Mouse (Mus musculus): ENCODE data around the gene Gm26965.
"Not testable (repeated sequence)": the region's sequence is repeated elsewhere in the genome, so short reads cannot be mapped to it uniquely, and the experiment has no call there.

The Gm26965 gene

DNA sequence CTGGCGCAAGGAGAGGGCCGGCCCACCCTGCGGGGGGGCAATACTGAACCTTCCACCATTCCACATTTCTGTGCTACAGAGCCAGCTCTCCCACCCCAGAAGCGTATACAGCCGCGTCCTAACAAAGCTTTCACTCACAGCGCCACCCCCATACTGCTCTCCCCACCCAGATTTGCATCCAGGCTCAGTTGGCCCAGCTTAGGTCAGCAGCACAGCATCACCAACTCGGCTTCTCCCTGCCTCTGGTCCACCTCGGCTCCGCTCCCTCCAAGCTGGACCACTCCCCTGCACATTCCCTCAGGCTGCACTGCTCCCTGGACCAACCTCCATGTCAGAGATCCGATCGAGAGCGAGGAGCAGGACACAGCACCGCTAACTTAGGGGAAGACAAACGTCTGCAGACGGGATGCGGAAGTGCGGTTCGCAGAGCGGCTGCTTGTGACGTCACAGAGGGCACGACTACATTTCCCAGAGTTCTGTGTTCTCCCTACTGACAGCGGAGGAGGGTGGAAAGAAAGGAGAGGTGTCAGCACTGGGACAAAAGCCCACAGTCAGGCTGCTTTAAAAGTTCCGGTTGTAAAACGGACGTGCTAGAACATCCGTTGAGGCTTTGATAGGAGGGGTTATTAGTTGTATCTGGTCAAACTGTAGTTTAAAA lies at the start of gene Gm26965, which contains the start of gene Zfp87:
TSS of gene Gm26965 (minus strand) at position 399 of the 658 bp plus-strand sequence.
TSS of gene Zfp87 (minus strand) at position 425 of the 658 bp plus-strand sequence.
- DNase-seq (ENCODE audit: low spot score), result peak; percentile 93

DNA sequence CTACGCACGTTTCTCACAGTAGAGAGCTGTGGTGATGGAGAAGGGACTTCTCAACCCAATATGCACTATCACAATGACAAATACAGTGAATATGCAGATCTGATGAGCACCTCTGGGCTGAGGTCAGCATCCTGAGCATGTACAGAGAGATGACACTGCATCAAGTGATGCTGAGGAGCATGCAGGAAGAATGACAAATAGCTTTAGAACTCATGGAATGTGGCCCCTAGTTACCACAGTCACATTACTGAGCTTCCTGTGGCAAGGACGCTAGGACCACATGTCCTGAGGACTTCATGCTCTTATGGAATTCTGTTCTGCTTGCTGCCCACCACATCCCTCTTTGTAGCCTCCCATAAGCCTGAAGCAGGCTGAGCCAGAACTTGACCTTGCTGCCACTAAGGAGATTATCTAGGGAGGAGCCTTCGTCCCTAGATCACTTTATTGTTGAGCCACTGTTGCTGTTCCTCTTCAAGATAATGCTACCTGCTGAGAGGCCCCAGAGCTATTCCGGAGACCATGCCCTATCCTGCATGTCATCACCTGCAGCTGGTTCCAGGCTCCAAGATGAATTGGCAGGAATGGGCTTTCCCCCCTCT lies 46.7 kb upstream of the Gm26965 start:
- no peak for DNase-seq (ENCODE audit: low spot score)

DNA sequence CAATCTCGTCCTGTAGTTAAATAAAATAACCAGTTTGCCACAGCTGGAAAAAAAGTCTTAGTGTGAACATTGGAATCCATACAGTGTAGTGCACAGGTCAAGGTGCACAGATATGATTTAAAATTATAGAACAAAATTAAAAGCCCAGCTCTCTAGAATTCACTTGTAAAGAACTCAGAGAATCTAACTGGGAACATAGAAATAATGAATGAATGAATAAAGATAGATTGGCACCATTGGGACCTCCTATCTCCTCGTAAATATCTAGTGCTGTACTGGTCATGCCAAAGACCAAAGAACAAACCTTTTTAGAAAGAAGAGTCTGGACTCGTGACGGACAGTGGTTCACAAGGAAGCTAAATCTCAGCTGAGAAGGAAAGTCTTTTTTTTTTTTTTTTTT lies 27.8 kb upstream of the Gm26965 start, which contains the start of gene Zfp748:
TSS of gene Zfp748 (minus strand) at position 101 of the 400 bp plus-strand sequence.
- no peak for DNase-seq (ENCODE audit: low spot score)

DNA sequence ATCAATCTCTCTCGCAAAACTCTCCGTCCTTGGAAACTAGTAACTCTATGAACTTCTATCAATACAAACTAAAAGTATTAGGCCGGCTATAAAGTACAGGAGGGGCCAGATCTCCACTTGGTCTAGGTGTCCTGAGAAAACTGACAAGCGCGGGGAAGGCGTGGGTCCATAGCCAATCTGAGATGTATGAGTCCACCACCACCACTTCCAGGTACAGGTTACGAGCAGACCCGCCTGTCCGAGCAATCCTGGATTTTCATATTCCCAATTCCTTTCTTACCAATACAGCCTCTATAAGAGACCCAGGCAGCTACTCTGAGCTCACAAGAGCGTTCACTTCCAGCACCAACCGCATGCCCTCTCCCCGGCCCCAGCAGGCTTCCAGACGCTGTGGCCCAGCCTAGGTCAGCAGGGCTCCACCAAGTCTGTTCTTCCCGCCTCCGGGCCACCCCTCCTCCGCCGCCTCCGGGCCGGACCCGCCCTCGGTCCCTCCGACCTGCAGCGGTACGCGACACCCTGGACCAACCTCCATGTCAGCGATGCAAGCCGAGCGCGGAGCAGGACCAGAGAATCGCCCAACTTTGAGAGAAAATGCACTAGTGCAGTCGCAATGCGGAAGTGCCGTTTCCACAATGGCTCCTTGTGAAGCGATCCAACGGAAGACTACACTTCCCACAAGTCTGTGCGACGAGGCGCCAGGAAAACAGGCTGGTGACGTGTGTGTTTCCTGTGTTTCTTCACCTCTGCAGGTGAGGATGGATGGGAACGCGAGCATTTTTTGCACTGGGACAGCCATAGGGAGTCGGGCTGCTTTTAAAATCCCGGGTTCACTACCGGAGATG lies 26.8 kb upstream of the Gm26965 start:
- peak; percentile 92 for DNase-seq (ENCODE audit: low spot score)

DNA sequence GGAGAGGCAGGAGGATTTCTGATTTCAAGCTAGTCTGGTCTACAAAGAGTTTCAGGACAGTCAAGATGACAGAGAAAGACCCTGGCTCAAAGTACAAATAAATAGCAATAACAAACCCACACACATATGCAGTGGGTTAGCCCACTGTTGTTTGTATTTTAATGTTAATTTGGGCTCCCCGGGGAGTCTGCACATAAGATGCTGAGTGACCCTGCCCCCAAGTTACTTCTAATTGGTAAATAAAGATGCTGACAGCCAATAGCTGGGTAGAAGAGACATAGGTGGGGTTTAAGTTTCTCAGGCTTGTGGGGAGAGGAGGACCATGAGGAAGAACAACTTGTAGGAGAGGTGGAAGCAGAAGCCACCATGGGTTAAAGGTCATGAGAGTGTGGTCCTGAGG lies 20.0 kb upstream of the Gm26965 start:
- DNase-seq (ENCODE audit: low spot score), result no peak

DNA sequence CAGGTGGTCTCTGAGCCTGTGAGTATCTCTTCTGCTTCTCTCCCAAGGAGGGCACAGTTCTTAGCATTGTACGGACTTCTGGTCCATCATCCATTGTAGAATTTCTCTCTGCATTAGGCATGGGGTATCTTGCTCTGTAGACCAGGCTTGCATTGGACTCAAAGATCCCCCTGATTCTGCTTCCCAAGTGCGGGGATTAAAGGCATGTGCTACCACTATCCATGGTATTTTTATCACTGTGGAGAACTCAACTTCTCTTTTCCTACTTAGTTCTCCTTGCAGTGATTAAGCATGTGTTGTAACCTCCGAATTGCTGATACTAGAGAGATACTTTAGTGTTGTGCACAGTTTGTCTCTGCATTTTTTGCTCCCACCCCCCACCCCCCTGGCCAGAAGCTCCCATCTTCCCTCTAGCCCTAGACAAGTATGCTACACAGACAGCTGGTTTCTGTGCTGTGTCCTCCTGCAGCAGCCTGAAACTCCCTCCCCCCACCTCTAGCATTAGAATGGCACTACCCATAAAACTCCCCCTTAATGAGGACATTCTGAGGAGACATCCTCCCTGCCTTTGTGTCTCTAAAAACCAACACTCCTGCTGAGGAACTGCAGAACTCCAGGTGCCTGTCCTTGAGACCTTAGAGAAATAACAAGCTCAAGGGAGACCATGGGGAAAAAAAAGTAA lies 1.2 kb upstream of the Gm26965 start:
- no peak for DNase-seq (ENCODE audit: low spot score)

DNA sequence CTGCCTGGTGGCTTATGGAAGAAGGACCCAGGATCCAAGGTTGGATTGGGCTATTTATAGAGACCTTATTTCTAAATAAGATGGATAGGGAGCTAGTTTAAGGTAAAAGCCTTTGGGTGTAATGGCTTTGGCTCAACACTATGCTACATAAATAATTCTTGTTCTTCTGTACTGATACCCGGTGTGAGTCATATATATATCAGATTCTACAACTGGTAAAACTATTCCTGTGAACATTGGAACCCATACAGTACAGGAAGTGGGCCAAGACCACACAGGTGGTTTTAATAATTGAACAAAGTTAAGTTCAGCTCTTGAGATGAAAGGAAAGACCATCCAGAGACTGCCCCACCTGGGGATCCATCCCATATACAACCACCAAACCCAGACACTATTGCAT lies 25.0 kb downstream of the Gm26965 start:
- no peak for DNase-seq (ENCODE audit: low spot score)

DNA sequence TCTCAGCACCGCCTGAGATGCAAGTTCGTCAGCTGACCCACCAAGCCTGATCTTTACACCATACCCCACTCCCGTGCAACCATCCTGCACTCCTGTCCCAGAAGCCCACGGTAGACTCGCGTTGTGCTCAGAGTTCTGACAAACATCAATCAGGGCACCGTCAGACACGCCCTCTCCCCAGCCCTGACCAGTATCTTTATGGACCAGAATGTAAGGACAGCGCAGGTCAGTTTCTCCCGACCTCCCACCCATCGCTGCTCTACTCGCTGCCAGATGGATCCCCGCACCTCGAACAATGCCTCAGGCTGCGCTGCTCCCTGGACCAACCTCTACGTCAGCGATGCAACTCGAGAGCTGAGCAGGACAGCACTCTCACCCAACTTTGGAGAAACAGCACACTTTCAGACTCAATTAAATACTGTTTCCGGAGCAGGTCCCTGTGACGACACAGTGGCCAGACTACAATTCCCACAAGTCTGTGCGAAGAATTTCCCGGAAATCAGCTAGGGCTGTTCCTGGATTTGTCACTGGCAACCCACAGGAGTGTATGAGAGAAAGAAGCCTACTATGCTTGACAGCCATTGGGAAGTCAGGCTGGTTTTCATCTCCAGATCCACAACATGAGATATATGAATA lies 25.7 kb downstream of the Gm26965 start, which contains the start of gene Zfp58:
TSS of gene Zfp58 (minus strand) at position 472 of the 636 bp plus-strand sequence.
- DNase-seq (ENCODE audit: low spot score), result peak; percentile 86

DNA sequence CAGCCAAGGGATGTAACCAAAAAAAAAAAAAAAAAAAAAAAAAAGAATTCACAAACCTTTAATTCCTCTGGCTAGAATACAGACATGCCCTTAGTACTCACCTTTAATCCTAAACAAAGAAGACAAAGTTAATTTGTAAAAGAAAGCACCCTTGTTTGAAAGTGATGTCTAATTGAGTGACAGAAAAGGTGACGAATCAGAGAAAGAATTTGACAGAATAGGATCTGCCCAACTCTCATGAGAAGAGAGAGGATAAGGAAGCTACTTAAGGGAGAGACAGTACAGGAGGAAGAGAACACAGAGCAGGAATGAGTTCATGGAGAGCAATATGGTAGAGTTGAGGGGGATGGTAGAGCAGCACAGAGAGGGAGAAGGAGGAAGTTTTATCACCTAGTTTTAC lies 30.3 kb downstream of the Gm26965 start:
- DNase-seq (ENCODE audit: low spot score), result no peak

DNA sequence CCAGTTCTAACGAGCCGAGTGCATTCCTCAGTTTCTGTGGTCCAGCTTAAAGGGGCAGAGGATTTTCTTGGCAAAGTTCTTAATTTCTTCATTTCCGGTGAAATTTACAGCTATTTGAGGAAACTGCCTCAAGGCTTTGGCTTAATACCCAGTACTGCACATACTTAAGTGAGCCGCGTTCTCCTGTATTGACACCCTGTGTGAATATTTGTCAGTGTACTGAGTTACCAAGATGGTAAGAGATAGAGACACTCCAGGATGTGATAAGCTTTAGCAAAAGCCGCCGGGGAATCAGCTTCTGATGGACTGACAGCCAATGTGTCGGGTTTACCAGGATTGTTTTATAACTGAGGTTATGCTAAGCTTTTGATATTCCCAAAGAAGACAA lies 41.5 kb downstream of the Gm26965 start:
- DNase-seq (ENCODE audit: low spot score), result no peak

DNA sequence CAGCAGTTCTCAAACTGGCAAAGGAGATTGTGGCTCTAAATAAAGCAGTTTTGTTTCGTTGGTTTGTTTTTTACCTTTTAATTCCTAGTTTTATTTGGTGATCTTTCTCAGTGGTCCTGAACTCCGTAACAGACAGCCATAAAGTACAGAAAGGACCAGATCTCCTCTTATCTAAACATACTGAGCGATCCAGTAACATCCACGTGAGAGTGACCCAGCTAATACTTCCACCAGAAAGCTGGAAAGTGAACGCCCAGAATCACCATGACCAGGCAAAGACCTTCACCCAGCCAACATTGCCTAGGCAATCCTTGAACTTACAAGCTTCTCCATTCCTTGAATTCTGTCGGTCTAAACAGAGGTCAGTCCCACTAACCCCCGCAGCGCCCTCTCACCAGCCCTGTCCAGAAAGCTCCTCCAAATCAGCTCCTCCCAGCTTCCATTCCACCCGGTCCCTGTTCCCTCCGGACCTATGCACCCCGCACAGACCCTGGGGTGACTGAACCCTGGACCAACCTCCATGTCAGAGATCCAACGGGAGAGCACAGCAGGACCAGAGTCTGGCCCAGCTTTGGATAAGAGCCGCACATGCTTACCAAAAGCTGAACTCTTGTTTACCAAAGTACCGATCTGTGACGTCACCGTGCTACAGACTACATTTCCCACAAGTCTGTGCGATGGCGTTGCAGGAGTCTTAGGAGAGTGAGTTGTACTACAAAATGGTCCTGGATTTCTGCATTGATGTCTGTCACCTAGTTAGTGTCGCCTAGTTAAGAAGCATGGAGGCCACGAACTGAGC lies 42.1 kb downstream of the Gm26965 start, which contains the start of gene Zfp874b:
TSS of gene Zfp874b (minus strand) at position 634 of the 799 bp plus-strand sequence.
- peak; percentile 89 for DNase-seq (ENCODE audit: low spot score)

DNA sequence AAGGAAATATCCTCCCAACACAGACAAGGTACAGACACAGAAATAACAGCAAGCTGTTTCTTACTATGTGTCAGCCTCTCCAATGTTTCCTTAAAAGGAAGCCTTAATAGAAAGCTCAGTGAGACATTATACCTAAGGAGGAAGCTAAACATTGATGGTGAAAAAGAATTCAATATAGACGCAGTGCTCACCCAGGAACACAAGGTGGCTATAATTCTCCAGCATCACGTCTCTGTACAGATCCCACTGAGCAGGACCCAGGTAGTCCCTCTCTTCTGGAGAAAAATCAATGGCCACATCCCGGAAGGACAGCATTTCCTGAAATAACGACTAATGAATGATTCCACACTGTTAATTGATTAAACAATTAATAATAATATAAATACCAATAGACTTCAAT lies 44.4 kb downstream of the Gm26965 start:
- DNase-seq (ENCODE audit: low spot score), result no peak

DNA sequence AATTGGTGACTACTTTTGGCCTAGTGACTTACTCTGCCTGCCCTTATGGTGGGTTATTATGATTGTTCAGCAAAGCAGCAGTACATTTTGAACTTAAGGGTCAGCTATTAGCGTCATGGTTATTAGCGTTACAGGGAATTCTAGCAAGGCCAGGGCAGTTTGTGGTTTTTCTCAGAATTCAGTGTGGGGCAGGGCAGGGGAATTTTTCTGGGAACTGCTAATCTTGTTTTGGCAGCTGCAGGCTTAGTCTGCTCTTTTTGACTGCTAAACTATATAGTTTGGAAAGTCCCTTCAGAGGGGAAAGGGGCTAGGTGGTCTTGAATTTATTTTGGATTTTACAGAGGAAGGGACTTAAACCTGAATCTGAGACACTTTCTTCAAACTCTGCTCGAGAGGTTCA lies 56.7 kb downstream of the Gm26965 start:
- no peak for DNase-seq (ENCODE audit: low spot score)

DNA sequence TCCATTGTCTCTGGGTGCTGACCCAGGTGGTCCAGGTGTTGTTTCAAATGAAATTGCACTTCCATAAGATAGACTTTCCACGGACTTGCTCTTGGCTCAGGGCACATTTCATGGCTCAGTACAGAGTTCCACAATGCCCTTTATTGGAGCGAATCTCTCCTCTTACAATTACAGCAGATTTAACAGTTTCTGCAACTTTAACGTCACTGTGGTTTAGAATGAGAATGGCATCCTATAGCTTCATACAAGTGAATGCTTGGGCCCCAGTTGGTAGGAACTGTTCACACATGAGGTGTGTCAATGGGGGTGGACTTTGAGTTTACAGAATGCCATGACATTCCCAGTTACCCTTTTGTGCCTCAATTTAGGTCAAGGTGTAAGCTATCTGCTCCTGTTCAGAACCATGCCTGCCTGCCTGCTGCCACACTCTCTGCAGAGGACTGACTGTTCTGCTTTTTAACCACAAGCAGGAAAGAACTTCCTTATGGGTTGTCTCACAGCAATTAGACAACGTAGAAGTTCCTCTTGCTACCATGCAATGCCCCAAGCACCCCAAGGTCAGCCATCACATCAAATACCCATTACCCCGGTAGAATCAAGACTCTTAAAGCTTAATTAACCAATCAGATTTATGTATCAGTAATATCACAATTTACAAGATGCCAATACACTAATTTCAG lies 62.3 kb downstream of the Gm26965 start:
- DNase-seq (ENCODE audit: low spot score), result not testable (repeated sequence)

DNA sequence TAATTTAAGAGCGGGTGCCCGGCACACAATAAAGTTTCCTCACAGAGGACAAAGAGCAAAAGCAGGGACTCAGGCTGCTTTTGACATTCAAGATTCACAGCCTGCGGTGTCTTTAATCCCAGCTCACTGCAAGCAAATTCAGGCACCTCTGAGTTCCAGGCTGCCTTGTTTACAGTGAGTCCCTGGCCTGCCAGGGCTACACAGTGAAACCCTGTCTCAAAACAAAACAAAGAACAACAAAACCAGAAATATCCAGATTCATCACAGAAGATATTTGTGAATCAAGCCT lies 74.0 kb downstream of the Gm26965 start:
- DNase-seq (ENCODE audit: low spot score), result no peak

DNA sequence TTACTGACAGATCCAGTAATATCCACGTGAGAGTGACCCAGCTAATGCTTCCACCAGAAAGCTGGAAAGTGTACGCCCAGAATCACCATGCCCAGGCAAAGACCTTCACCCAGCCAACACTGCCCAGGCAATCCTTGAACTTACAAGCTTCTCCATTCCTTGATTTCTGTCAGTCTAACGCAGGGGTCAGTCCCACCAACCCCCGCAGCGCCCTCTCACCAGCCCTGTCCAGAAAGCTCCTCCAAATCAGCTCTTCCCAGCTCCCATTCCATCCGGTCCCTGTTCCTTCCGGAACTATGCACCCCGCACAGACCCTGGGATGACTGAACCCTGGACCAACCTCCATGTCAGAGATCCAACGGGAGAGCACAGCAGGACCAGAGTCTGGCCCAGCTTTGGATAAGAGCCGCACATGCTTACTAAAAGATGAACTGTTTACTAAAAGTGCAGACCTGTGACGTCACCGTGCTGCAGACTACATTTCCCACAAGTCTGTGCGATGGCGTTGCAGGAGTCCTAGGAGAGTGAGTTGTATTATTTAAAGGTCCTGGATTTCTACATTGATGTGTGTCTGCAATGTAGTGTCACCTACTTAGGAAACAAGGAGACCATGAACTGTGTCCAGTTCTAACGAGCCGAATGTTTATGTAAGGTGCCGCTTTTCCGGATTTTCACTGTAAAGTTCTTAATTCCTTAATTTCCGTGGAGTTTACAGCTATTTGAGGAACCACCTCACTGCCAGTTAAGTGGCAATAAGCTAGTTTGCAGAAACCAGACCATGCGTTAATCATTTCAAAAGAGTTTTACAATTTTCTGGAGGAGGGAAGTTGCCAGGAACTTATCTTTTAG lies 74.6 kb downstream of the Gm26965 start, which contains the start of gene Zfp874a:
TSS of gene Zfp874a (minus strand) at position 453 of the 849 bp plus-strand sequence.
- DNase-seq (ENCODE audit: low spot score), result peak; percentile 86
